15 mouse cellular contexts compared by ENCODE assay signal in genomic region chr11:110781492-110782276, GRCm38 (mm10).
DNase-seq lines count a peak whose midpoint lies in the region; ATAC-seq and TF ChIP-seq lines count a peak whose summit lies in the region.
"Had no signal": no experiment of that assay in that cellular context is flagged by ENCODE, and none has a peak within 500 bp of the region (broad histone marks: within the 10 kb centered on the region; RNA-seq: fewer than 3 reads in every experiment).

No protein-coding gene starts in this region.

- WGBS in hindbrain, embryonic 10.5 days: 46% methylated on average over 3 of the region's 3 CpGs
- WGBS in hindbrain, postnatal 0 days: 45% methylated on average over 3 of the region's 3 CpGs
- WGBS in heart, embryonic 13.5 days: 59% methylated on average over 3 of the region's 3 CpGs
- 63% methylated on average over 3 of the region's 3 CpGs for WGBS in liver, embryonic 11.5 days

- no peaks in the 10 kb centered on the region for H3K27me3 ChIP-seq in hindbrain, embryonic 10.5 days (ENCODE audit: insufficient read depth, poor library complexity, severe bottlenecking)
- H3K27me3 ChIP-seq in hindbrain, postnatal 0 days (ENCODE audit: insufficient read depth, low read length): no peaks in the 10 kb centered on the region
- no peaks in the 10 kb centered on the region for H3K27me3 ChIP-seq in heart, embryonic 13.5 days (replicated peaks)
- H3K27me3 ChIP-seq in liver, embryonic 11.5 days (replicated peaks; ENCODE audit: control insufficient read depth, insufficient read depth, low read length): no peaks in the 10 kb centered on the region
- H3K27me3 ChIP-seq: stomach, embryonic 15.5 days had no signal

- H3K9me3 ChIP-seq in hindbrain, embryonic 10.5 days: no peaks in the 10 kb centered on the region
- no peaks in the 10 kb centered on the region for H3K9me3 ChIP-seq in hindbrain, postnatal 0 days (ENCODE audit: low read length)
- peaks cover 10% of the 10 kb centered on the region; the same call in 1 of the 2 replicates for H3K9me3 ChIP-seq in heart, embryonic 13.5 days
- H3K9me3 ChIP-seq in liver, embryonic 11.5 days (ENCODE audit: control insufficient read depth, low read length): no peaks in the 10 kb centered on the region
- H3K9me3 ChIP-seq: stomach, embryonic 15.5 days had no signal

- H3K9ac ChIP-seq in hindbrain, postnatal 0 days (replicated peaks; ENCODE audit: low read length): no peak overlapping the region
- H3K9ac ChIP-seq in heart, embryonic 13.5 days: no peak overlapping the region
- H3K9ac ChIP-seq in liver, embryonic 11.5 days (ENCODE audit: low read depth, low read length): no peak overlapping the region
- H3K9ac ChIP-seq: stomach, embryonic 15.5 days had no signal

- intact Hi-C loops in gastrocnemius, adult 2 months (cut with DNase I): no loop called here

- DNase-seq in hindbrain, embryonic 10.5 days (ENCODE audit: low spot score): peak; percentile 12
- DNase-seq in hindbrain, postnatal 0 days (ENCODE audit: low spot score): no peak
- peak; percentile 56 for DNase-seq in WW6 (ENCODE audit: low read depth, low spot score)
- DNase-seq in retina, embryonic 14.5 days (ENCODE audit: low spot score): peak; percentile 38
- no peak for DNase-seq in liver, embryonic 11.5 days (ENCODE audit: low spot score)
- DNase-seq in gastrocnemius, adult 2 months: no peak
- DNase-seq: adrenal gland, postnatal 14 days; cerebellum, adult 8-10 months; kidney, adult 11 months; left cerebral cortex, postnatal 4 days; lung, adult 2 months; right cerebral cortex, postnatal 14 days had no signal

- H3K27ac ChIP-seq in hindbrain, embryonic 10.5 days: peak overlapping the region; percentile 64; the same call in 1 of the 2 replicates
- no peak overlapping the region for H3K27ac ChIP-seq in hindbrain, postnatal 0 days
- H3K27ac ChIP-seq in heart, embryonic 13.5 days (replicated peaks): 0 out of 2 replicates have a peak overlapping the region, but pooled peaks have one; percentile 12
- no peak overlapping the region for H3K27ac ChIP-seq in liver, embryonic 11.5 days (ENCODE audit: low read depth, low read length)
- no peak overlapping the region for H3K27ac ChIP-seq in gastrocnemius, adult 2 months
- H3K27ac ChIP-seq: stomach, embryonic 15.5 days had no signal

- no peak overlapping the region for H3K4me2 ChIP-seq in hindbrain, postnatal 0 days (ENCODE audit: low read depth, low read length)
- H3K4me2 ChIP-seq in heart, embryonic 13.5 days: no peak overlapping the region
- H3K4me2 ChIP-seq in liver, embryonic 11.5 days: no peak overlapping the region
- H3K4me2 ChIP-seq: stomach, embryonic 15.5 days had no signal

- H3K4me1 ChIP-seq in hindbrain, embryonic 10.5 days (replicated peaks): peaks cover 13% of the 10 kb centered on the region
- no peaks in the 10 kb centered on the region for H3K4me1 ChIP-seq in hindbrain, postnatal 0 days (ENCODE audit: insufficient read depth, low read length)
- no peaks in the 10 kb centered on the region for H3K4me1 ChIP-seq in heart, embryonic 13.5 days
- no peaks in the 10 kb centered on the region for H3K4me1 ChIP-seq in liver, embryonic 11.5 days (replicated peaks; ENCODE audit: control insufficient read depth, insufficient read depth, low read length)
- H3K4me1 ChIP-seq: stomach, embryonic 15.5 days had no signal

- H3K4me3 ChIP-seq in hindbrain, embryonic 10.5 days: no peak overlapping the region
- H3K4me3 ChIP-seq in hindbrain, postnatal 0 days (ENCODE audit: low read length): no peak overlapping the region
- H3K4me3 ChIP-seq in heart, embryonic 13.5 days: no peak overlapping the region
- no peak overlapping the region for H3K4me3 ChIP-seq in liver, embryonic 11.5 days (ENCODE audit: low read depth, low read length)
- H3K4me3 ChIP-seq in gastrocnemius, adult 2 months: no peak overlapping the region
- H3K4me3 ChIP-seq: erythroblast, embryonic 14.5 days; stomach, embryonic 15.5 days had no signal

- TF ChIP-seq CTCF in hindbrain, postnatal 0 days (IDR thresholded peaks at IDR 0.05; ENCODE audit: low read depth): no peak
- no peak for TF ChIP-seq CTCF in gastrocnemius, adult 2 months (IDR thresholded peaks at IDR 0.05)

- ATAC-seq in hindbrain, postnatal 0 days: no peak
- ATAC-seq in heart, embryonic 13.5 days (ENCODE audit: extremely low read depth, insufficient number of reproducible peaks, low FRiP score, low TSS enrichment): no peak
- ATAC-seq in liver, embryonic 11.5 days (replicated peaks; ENCODE audit: low FRiP score): no peak

- no peaks in the 10 kb centered on the region for H3K36me3 ChIP-seq in hindbrain, embryonic 10.5 days
- no peaks in the 10 kb centered on the region for H3K36me3 ChIP-seq in hindbrain, postnatal 0 days (ENCODE audit: insufficient read depth, low read length)
- no peaks in the 10 kb centered on the region for H3K36me3 ChIP-seq in heart, embryonic 13.5 days
- H3K36me3 ChIP-seq in liver, embryonic 11.5 days (ENCODE audit: control insufficient read depth, insufficient read depth, low read length): no peaks in the 10 kb centered on the region
- H3K36me3 ChIP-seq: stomach, embryonic 15.5 days had no signal

Comparison
In these comparisons a context has a peak if more than half of its experiments do, and no peak if none do; other contexts are left out.
1. DNase-seq: peak in hindbrain, embryonic 10.5 days (single experiment), WW6 (single experiment) and retina, embryonic 14.5 days (single experiment); none in hindbrain, postnatal 0 days (single experiment), liver, embryonic 11.5 days (single experiment) and gastrocnemius, adult 2 months (single experiment).
2. H3K27ac ChIP-seq: peak in hindbrain, embryonic 10.5 days (single experiment) and heart, embryonic 13.5 days (single experiment); none in hindbrain, postnatal 0 days (single experiment), liver, embryonic 11.5 days (single experiment) and gastrocnemius, adult 2 months (single experiment).